ENCODE assay signal across 25 mouse cellular contexts in the genomic region with DNA sequence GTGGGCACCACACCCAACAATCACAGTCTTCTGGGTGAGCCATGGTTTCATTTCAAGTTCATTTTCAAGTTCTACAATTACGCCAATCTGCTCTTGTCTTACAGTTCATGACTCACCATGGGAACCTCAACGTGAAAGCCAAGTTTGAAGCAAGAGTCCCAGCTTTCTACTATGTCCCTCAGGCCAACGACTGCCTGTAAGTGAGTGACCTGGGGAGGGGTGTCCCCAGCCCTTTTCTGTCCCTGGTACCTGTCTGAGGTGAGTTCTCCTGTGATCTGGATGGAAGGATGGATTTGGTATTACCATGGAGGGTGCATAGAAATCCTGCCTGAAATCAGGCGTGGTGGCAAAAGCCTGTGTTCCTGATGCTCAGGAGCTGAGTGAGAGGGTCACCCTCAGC. TPM values are rescaled to one million over a fixed set of nuclear protein-coding genes. Genes with fewer than 3 reads are reported as not detected.
"Had no signal": no experiment of that assay in that cellular context is flagged by ENCODE, and none has a peak within 500 bp of the region (broad histone marks: within the 10 kb centered on the region; RNA-seq: fewer than 3 reads in every experiment).

No protein-coding gene starts in this region.

- H3K27ac ChIP-seq: heart, embryonic 13.5 days; heart, embryonic 15.5 days; hindbrain, embryonic 10.5 days; hindbrain, embryonic 12.5 days; hindbrain, embryonic 14.5 days; kidney, embryonic 15.5 days; limb, embryonic 13.5 days; limb, embryonic 15.5 days; liver, embryonic 14.5 days had no signal

- DNase-seq: gastrocnemius, postnatal 25 days; heart, adult 2 months; heart, postnatal 14 days; heart, postnatal 36 days; kidney, adult 11 months; kidney, adult 2 months; kidney, adult 9 months; kidney, postnatal 10 days; kidney, postnatal 25 days; kidney, postnatal 4 days; left cerebral cortex, postnatal 4 days had no signal

- H3K9me3 ChIP-seq: heart, embryonic 13.5 days; heart, embryonic 15.5 days; hindbrain, embryonic 10.5 days; hindbrain, embryonic 12.5 days; kidney, embryonic 15.5 days; limb, embryonic 13.5 days; limb, embryonic 15.5 days had no signal

- ATAC-seq: hindbrain, embryonic 16.5 days; intestine, embryonic 16.5 days had no signal

- H3K36me3 ChIP-seq: heart, embryonic 13.5 days; heart, embryonic 15.5 days; hindbrain, embryonic 10.5 days; hindbrain, embryonic 12.5 days; kidney, embryonic 15.5 days; limb, embryonic 13.5 days; limb, embryonic 15.5 days had no signal

- H3K9ac ChIP-seq: heart, embryonic 13.5 days; heart, embryonic 15.5 days; hindbrain, embryonic 12.5 days; hindbrain, embryonic 14.5 days; kidney, embryonic 15.5 days; limb, embryonic 13.5 days; limb, embryonic 15.5 days; liver, embryonic 14.5 days had no signal

- H3K4me2 ChIP-seq: heart, embryonic 11.5 days; heart, embryonic 13.5 days; heart, embryonic 15.5 days; hindbrain, embryonic 12.5 days; hindbrain, embryonic 14.5 days; kidney, embryonic 15.5 days; limb, embryonic 13.5 days; limb, embryonic 15.5 days; liver, embryonic 11.5 days had no signal

- H3K4me3 ChIP-seq: heart, embryonic 13.5 days; heart, embryonic 15.5 days; hindbrain, embryonic 10.5 days; hindbrain, embryonic 12.5 days; kidney, embryonic 15.5 days; limb, embryonic 13.5 days; limb, embryonic 15.5 days had no signal

RNA-seq across cellular contexts. Expression of a gene that starts 2.9 kb away (rescaled TPM):
- total RNA-seq: granulocyte monocyte progenitor cell, adult 5-6 weeks had no signal
